In genomic region chr16:20818711-20819189, GRCm38 (mm10) we compare ENCODE assay signal across 10 mouse cellular contexts.
DNase-seq lines count a peak whose midpoint lies in the region; ATAC-seq lines count a peak whose summit lies in the region.
"Had no signal": no experiment of that assay in that cellular context is flagged by ENCODE, and none has a peak within 500 bp of the region (broad histone marks: within the 10 kb centered on the region; RNA-seq: fewer than 3 reads in every experiment).

No protein-coding gene starts in this region.

- H3K27ac ChIP-seq in heart, embryonic 14.5 days (replicated peaks in 1 of 2; ENCODE audit: control insufficient read depth in 1 of 2, insufficient read depth in 1 of 2, low read depth in 2 of 2, low read length in 2 of 2), result no peak overlapping the region
- no peak overlapping the region; the same call in 1 of the 2 replicates for H3K27ac ChIP-seq in midbrain, embryonic 13.5 days
- no peak overlapping the region for H3K27ac ChIP-seq in midbrain, embryonic 10.5 days (replicated peaks)
- no peak overlapping the region for H3K27ac ChIP-seq in embryonic facial prominence, embryonic 11.5 days (replicated peaks; ENCODE audit: low read depth, low read length)
- no peak overlapping the region for H3K27ac ChIP-seq in neural tube, embryonic 15.5 days (replicated peaks)
- H3K27ac ChIP-seq: neural tube, embryonic 12.5 days had no signal

- H3K4me1 ChIP-seq in heart, embryonic 14.5 days (ENCODE audit: control insufficient read depth in 2 of 2, insufficient read depth in 2 of 2, low read length in 2 of 2), result peaks cover 11 to 15% of the 10 kb centered on the region in 2 experiments
- peaks cover 11% of the 10 kb centered on the region; the same call in 1 of the 2 replicates for H3K4me1 ChIP-seq in midbrain, embryonic 13.5 days (replicated peaks)
- H3K4me1 ChIP-seq in midbrain, embryonic 10.5 days, result no peaks in the 10 kb centered on the region
- no peaks in the 10 kb centered on the region for H3K4me1 ChIP-seq in embryonic facial prominence, embryonic 11.5 days (ENCODE audit: control insufficient read depth, insufficient read depth, low read length)
- peaks cover 5% of the 10 kb centered on the region; the same call in 1 of the 2 replicates for H3K4me1 ChIP-seq in neural tube, embryonic 15.5 days
- H3K4me1 ChIP-seq: neural tube, embryonic 12.5 days had no signal

- no peak for ATAC-seq in heart, embryonic 14.5 days (ENCODE audit: insufficient number of reproducible peaks, insufficient read depth, low FRiP score, low read depth)
- 0 out of 2 replicates have a peak, but pooled peaks have one; percentile 70 for ATAC-seq in midbrain, embryonic 13.5 days
- ATAC-seq in embryonic facial prominence, embryonic 11.5 days (replicated peaks; ENCODE audit: insufficient number of reproducible peaks, low FRiP score, low TSS enrichment, low read depth), result peak; percentile 56; the same call in 1 of the 2 replicates
- ATAC-seq in neural tube, embryonic 15.5 days (ENCODE audit: low FRiP score), result peak; percentile 47; the same call in 1 of the 2 replicates

- no peak overlapping the region for H3K9ac ChIP-seq in heart, embryonic 14.5 days (ENCODE audit: low read length)
- no peak overlapping the region for H3K9ac ChIP-seq in midbrain, embryonic 13.5 days (replicated peaks)
- H3K9ac ChIP-seq in embryonic facial prominence, embryonic 11.5 days (replicated peaks; ENCODE audit: low read length), result no peak overlapping the region
- no peak overlapping the region for H3K9ac ChIP-seq in neural tube, embryonic 15.5 days (replicated peaks)
- H3K9ac ChIP-seq: neural tube, embryonic 12.5 days had no signal

- no peaks in the 10 kb centered on the region for H3K36me3 ChIP-seq in heart, embryonic 14.5 days (ENCODE audit: control insufficient read depth, insufficient read depth, low read length)
- no peaks in the 10 kb centered on the region for H3K36me3 ChIP-seq in midbrain, embryonic 13.5 days
- H3K36me3 ChIP-seq in midbrain, embryonic 10.5 days, result no peaks in the 10 kb centered on the region
- no peaks in the 10 kb centered on the region for H3K36me3 ChIP-seq in embryonic facial prominence, embryonic 11.5 days (replicated peaks; ENCODE audit: control insufficient read depth, insufficient read depth, low read depth, low read length)
- no peaks in the 10 kb centered on the region for H3K36me3 ChIP-seq in neural tube, embryonic 15.5 days
- H3K36me3 ChIP-seq: neural tube, embryonic 12.5 days had no signal

- no peak for DNase-seq in heart, adult 18-20 months
- no peak for DNase-seq in midbrain, embryonic 10.5 days (ENCODE audit: low spot score)
- DNase-seq in embryonic facial prominence, embryonic 11.5 days (ENCODE audit: low spot score), result peak; percentile 45
- DNase-seq in cerebellum, adult 8-10 months, result no peak
- no peak for DNase-seq in adrenal gland, postnatal 25 days
- DNase-seq: right cerebral cortex, postnatal 25 days had no signal

- no peaks in the 10 kb centered on the region for H3K9me3 ChIP-seq in heart, embryonic 14.5 days (ENCODE audit: control insufficient read depth, low read length)
- no peaks in the 10 kb centered on the region for H3K9me3 ChIP-seq in midbrain, embryonic 13.5 days
- no peaks in the 10 kb centered on the region for H3K9me3 ChIP-seq in midbrain, embryonic 10.5 days (replicated peaks)
- H3K9me3 ChIP-seq in embryonic facial prominence, embryonic 11.5 days (replicated peaks; ENCODE audit: control insufficient read depth, low read length), result no peaks in the 10 kb centered on the region
- no peaks in the 10 kb centered on the region for H3K9me3 ChIP-seq in neural tube, embryonic 15.5 days (replicated peaks)
- H3K9me3 ChIP-seq: neural tube, embryonic 12.5 days had no signal

- 8% methylated on average over 5 of the region's 5 CpGs for WGBS in heart, embryonic 14.5 days
- 51% methylated on average over 5 of the region's 5 CpGs for WGBS in midbrain, embryonic 13.5 days
- WGBS in midbrain, embryonic 10.5 days, result 67% methylated on average over 5 of the region's 5 CpGs
- 31% methylated on average over 5 of the region's 5 CpGs for WGBS in embryonic facial prominence, embryonic 11.5 days
- 56% methylated on average over 5 of the region's 5 CpGs for WGBS in neural tube, embryonic 15.5 days

- no peaks in the 10 kb centered on the region for H3K27me3 ChIP-seq in heart, embryonic 14.5 days (ENCODE audit: control insufficient read depth, insufficient read depth, low read length)
- no peaks in the 10 kb centered on the region for H3K27me3 ChIP-seq in midbrain, embryonic 13.5 days
- no peaks in the 10 kb centered on the region for H3K27me3 ChIP-seq in midbrain, embryonic 10.5 days (ENCODE audit: low read depth, poor library complexity, severe bottlenecking)
- no peaks in the 10 kb centered on the region for H3K27me3 ChIP-seq in embryonic facial prominence, embryonic 11.5 days (ENCODE audit: control insufficient read depth, insufficient read depth, low read length)
- H3K27me3 ChIP-seq in neural tube, embryonic 15.5 days (replicated peaks), result no peaks in the 10 kb centered on the region
- H3K27me3 ChIP-seq: neural tube, embryonic 12.5 days had no signal

- no peak overlapping the region for H3K4me3 ChIP-seq in heart, embryonic 14.5 days (ENCODE audit: control insufficient read depth in 1 of 2, insufficient read depth in 1 of 2, low read depth in 1 of 2, low read length in 2 of 2)
- no peak overlapping the region for H3K4me3 ChIP-seq in midbrain, embryonic 13.5 days (replicated peaks)
- H3K4me3 ChIP-seq in midbrain, embryonic 10.5 days, result no peak overlapping the region
- no peak overlapping the region for H3K4me3 ChIP-seq in embryonic facial prominence, embryonic 11.5 days (ENCODE audit: low read depth, low read length)
- H3K4me3 ChIP-seq in neural tube, embryonic 15.5 days (replicated peaks), result no peak overlapping the region
- H3K4me3 ChIP-seq: neural tube, embryonic 12.5 days had no signal

- peak overlapping the region; percentile 36 for H3K4me2 ChIP-seq in heart, embryonic 14.5 days (ENCODE audit: low read length)
- H3K4me2 ChIP-seq in midbrain, embryonic 13.5 days (replicated peaks), result no peak overlapping the region
- no peak overlapping the region for H3K4me2 ChIP-seq in embryonic facial prominence, embryonic 11.5 days (ENCODE audit: low read depth, low read length)
- no peak overlapping the region for H3K4me2 ChIP-seq in neural tube, embryonic 15.5 days
- H3K4me2 ChIP-seq: neural tube, embryonic 12.5 days had no signal
